Mouse (Mus musculus) skeletal muscle tissue, adult 2 months (tissue): ENCODE results near the gene A530084C06Rik.

Source experiments
- DNase-seq: peaks from one replicate; pipeline ENCODE4 v3.0.0-alpha.2; 2012; ENCODE audit warnings: low read depth, low spot score

The A530084C06Rik gene

GRCm38 (mm10) chr13:31558521-31559418 is at the start of gene A530084C06Rik:
Gene A530084C06Rik, minus strand, starts transcription at chr13:31559333.
- no peak for DNase-seq

- DNase-seq = no peak
These were observed 44.8 kb upstream of the A530084C06Rik start for GRCm38 (mm10) chr13:31603964-31604363.

- peak; percentile 22 for DNase-seq
These were observed 40.4 kb upstream of the A530084C06Rik start for GRCm38 (mm10) chr13:31599576-31599975.

DNA sequence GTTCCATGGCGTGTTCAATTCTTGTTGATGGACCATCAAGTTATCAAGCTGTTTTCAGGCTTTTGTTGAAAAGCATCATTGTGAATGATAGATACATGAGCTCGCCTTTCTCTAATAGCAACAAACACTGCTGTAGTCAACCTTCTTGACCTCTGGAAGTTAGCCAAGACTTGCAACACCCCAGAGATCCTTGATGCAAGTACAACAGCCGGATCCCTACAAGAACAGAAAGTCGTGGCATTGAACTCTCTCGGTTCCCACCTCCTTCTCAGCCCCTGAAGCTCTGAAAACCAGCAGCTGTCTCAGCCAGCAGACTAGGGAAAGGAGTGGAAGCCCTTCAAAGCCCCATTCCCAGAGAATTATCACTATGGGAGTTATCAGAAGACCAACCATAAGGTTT is 28.2 kb upstream of the A530084C06Rik start:
- DNase-seq = no peak

- no peak for DNase-seq
These were observed 20.7 kb upstream of the A530084C06Rik start for GRCm38 (mm10) chr13:31579866-31580265.

GRCm38 (mm10) chr13:31578389-31578788 is 19.3 kb upstream of the A530084C06Rik start:
- DNase-seq = no peak

- DNase-seq = no peak
These were observed 18.4 kb upstream of the A530084C06Rik start for GRCm38 (mm10) chr13:31577576-31577975.

- no peak for DNase-seq
These were observed 17.6 kb upstream of the A530084C06Rik start for GRCm38 (mm10) chr13:31576696-31577095.

GRCm38 (mm10) chr13:31574627-31575026 is 15.5 kb upstream of the A530084C06Rik start:
- no peak for DNase-seq

DNA sequence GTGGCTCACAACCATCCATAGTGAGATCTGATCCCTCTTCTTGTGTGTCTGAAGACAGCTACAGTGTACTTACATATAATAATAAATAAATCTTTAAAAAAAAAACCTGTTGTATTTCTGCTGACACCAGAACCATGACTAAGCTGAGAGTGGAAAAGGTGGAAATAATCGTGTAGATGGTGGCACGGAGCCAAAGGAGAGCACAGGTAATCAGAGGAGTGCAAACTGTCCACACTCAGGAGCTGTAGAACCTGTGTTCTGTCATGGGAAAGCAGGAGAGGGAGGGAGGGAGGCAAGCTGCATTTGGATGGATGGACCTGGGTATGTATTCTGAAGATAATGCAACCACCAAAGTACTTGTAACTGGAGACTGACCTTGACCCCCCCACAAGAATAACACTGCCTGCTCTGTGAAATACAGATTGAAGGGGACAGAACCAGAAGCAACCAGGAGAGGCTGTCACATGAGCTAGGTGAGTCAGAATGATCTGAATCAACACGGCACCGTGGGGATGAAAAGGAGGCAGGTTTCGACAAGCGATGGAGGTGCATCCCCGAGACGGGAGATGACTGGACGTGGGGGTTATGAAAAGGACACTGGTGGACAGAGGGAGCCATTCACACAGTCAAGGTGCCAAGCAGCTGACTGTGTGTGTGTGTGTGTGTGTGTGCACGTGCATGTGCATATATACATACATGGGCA is 13.8 kb upstream of the A530084C06Rik start:
- DNase-seq = no peak

DNA sequence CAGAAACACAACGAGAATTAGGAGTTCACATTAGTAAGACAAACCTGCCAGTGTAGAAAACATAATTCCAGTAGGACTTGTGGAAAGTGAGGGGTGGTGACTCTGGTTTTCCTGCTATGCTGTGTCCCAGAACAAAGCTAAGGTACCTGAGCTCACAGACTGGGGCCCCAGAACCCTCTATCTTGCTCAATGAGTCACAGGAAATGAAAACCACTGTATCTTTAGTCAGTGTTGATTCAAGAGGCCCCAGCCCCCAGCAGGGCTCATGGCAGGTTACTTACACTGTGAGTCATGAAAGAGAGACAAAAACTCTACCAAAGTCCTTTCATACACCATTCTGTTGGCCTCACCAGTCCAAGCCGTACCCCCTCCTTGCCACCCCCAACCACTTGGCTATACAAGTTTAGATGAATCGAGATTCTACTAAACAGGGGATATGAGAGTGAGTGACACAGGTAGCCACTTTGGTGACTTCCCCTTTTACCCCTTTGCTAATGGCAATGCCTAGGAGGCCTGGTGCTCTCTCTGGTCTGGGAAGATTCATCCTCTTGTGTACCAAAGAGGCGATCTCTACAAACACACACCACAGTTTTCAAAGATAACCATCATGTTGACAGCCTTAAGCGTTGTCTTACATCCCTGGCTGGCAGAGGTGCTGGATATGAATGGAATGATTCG is 8.6 kb upstream of the A530084C06Rik start:
- no peak for DNase-seq

DNA sequence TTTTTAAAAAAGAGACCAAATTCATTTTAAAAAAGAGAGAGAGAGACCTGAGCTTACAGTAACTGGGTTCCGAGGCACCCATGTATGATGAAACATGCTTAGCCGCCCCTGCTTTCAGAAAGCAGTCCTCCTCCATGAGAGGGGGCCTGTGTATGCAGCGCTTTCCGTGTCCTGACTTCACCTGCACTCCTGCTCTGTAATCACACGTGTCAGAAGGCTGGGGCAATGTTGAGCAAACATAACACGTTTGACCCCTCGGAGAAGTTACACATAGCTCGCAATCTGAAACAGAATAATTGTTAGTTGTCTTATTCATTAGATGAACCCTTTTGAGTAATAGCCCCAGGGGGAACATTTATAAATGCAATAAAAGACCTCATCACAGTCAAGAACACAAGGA is 8.0 kb upstream of the A530084C06Rik start:
- DNase-seq = no peak

DNA sequence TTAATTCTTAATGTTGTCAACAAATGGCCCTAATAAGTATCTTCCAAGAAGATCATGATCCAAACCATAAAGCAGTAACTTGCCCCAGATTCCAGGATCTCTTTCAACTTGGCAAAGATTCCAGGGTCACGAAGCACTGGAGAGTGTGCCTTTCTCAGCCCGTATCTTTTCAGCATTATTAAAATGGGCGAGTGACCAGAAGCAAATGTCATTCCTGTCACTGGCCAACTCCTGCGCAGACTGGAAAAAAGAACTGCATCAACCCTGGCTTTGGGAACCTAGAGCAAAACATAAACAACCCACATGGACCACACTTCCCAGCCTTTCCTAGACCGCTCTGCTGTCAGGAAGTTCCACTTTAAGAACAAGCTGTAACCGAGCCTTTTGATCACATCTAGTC is 5.3 kb upstream of the A530084C06Rik start:
- no peak for DNase-seq

GRCm38 (mm10) chr13:31559419-31560144 is 449 bp upstream of the A530084C06Rik start:
- DNase-seq = no peak

DNA sequence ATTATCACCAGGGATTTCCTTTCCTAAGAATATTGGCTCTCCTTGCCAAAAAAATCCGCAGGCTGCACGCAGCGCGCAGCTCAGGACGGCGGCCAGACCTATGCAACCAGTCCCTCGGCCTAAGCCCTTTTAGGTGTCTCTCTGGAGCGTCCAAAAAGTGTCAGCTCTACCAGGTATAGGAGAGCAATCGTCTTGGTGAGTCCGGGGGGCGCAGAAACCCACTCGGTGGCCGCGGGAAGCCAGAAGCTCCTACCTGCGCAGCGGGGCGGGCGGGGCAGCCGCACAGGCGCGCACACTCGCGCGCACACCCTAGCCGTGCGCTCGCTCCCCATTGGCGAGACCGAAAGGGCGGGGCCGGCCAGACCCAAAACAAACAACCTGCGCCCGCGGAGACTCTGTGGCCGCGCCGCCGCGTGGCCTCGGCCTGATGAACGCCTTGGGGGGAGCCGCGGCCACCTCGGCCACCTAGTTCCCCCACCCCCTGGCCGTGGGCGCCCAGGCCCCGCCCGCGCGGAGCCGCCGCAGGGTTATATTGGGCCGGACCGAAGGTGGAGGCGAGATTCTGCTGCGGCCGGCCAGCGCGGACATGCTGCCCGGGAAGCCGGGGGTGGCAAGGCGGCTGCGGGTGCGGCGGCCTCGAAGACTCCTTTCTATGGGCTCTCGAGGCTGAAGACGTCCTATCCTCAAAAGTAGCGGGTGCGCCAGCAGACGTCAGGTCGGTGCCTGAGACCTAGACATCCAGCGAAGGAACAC is 1.2 kb downstream of the A530084C06Rik start:
- no peak for DNase-seq

GRCm38 (mm10) chr13:31556964-31557767 is 2.0 kb downstream of the A530084C06Rik start:
- DNase-seq = no peak

DNA sequence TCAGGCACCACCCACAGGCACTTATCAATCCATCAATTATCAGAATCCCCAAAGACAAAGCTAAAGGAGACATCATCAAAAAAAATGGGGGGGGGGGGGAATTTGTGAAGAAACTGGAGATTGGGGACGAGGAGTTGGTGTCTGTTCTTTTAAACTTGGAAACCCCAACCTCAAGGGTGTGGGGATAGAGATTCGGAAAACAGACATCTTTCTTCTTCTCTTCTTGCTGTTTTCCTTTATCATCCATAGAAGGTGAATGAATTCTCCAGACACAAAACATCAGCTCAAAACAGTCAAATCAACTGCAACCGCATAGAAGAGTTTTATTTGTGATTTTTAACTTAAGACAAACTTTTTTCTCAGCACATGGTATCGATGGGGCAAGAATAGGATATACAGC is 3.3 kb downstream of the A530084C06Rik start, which contains the start of gene Foxq1:
Foxq1 (plus strand) TSS at position 301 of the 400 bp plus-strand sequence.
- DNase-seq = no peak

DNA sequence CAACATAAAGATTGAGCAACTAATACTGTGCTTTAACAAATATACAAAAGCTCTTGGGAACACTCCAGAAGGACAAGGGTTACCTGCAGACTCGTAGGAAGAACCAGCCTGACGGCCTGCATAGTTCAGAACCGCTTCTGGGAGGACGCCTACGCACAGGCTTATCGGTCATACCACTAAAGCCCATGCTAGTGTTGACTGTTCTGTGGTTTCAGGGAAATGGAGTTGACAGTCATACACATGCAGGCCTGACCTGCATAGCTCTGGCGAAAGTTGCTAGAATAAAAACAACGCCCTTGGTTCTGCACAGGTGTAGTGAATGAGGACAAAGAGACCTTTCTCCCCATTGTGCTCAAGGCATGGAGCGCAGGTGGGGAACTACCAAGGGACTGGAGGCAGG is 11.5 kb downstream of the A530084C06Rik start:
- no peak for DNase-seq

DNA sequence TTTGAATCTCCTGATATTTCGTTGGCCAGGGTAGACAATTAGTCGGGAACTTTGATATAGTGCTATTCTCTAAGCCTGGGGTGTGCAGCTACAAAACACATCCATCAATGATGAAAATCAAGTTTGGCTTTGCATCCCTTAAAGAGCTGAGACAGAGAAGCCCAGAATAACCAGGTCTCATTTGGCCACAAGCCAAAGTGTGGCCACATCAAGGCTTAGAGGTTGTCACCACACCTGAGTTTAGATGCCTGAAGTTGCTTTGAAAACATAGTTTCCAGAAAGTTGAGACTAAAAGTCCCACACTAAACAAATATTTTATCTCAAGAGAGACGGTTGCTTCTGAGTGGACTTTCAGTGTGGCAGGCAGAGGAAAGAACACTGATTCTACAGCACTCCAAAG is 11.9 kb downstream of the A530084C06Rik start:
- no peak for DNase-seq

GRCm38 (mm10) chr13:31546784-31547183 is 12.3 kb downstream of the A530084C06Rik start:
- no peak for DNase-seq
